Mouse (Mus musculus) myocyte (in vitro differentiated cells): Measurements from ENCODE around the gene Ltn1. TPM values are rescaled to one million over a fixed set of nuclear protein-coding genes. Genes with fewer than 3 reads are reported as not detected.

ENCODE experiments used
- H3K27me3 ChIP-seq: one replicate; pipeline ENCODE4 v1.6.1; 2011; ENCODE audit not compliant: control insufficient read depth, insufficient read depth, insufficient read length
- H3K36me3 ChIP-seq: one replicate; pipeline ENCODE4 v1.6.1; 2011; ENCODE audit not compliant: control insufficient read depth, insufficient read depth
- H3K4me2 ChIP-seq: one replicate; pipeline ENCODE4 v1.6.1; 2011; ENCODE audit warnings: low read depth, control low read depth
- H3K4me3 ChIP-seq: one replicate; pipeline ENCODE4 v1.5.1; 2011; ENCODE audit warnings: mild to moderate bottlenecking, control low read depth, moderate library complexity
- H3K79me2 ChIP-seq: one replicate; pipeline ENCODE4 v1.6.1; 2011; ENCODE audit not compliant: control insufficient read depth, insufficient read depth
- H3ac ChIP-seq: one replicate; pipeline ENCODE4 v1.6.1; 2011; ENCODE audit not compliant: control insufficient read depth, insufficient read length
- CEBPB ChIP-seq: IDR thresholded peaks from 2 replicates; pipeline ENCODE4 v1.6.1; 2011; ENCODE audit warnings: mild to moderate bottlenecking, moderate library complexity; ENCODE audit not compliant: poor library complexity, insufficient read depth, severe bottlenecking
- E2F4 ChIP-seq: IDR thresholded peaks from one replicate; pipeline ENCODE4 v1.6.1; 2011; ENCODE audit warnings: mild to moderate bottlenecking, control low read depth, moderate library complexity; ENCODE audit not compliant: insufficient read depth
- MAX ChIP-seq: IDR thresholded peaks from one replicate; pipeline ENCODE4 v1.6.1; 2011; ENCODE audit warnings: low read depth, mild to moderate bottlenecking, control low read depth
- MYOD1 ChIP-seq, 3 experiments: IDR thresholded peaks; one replicate each; pipeline ENCODE4 v1.6.1; 2011; ENCODE audit warnings: control low read depth in 2 of 3, low read depth in 2 of 3, mild to moderate bottlenecking in 2 of 3, moderate library complexity in 1 of 3; ENCODE audit not compliant: insufficient read length in 2 of 3, control insufficient read depth in 1 of 3
- MYOG ChIP-seq, 3 experiments: IDR thresholded peaks; one replicate each; pipeline ENCODE4 v1.6.1; 2011; ENCODE audit warnings: control low read depth in 2 of 3, low read depth in 2 of 3, mild to moderate bottlenecking in 2 of 3; ENCODE audit not compliant: insufficient read length in 2 of 3, control insufficient read depth in 1 of 3, insufficient read depth in 1 of 3
- POLR2A ChIP-seq: IDR thresholded peaks from one replicate; pipeline ENCODE4 v1.6.1; 2011; ENCODE audit warnings: low read depth, mild to moderate bottlenecking, control low read depth, moderate library complexity; ENCODE audit not compliant: insufficient read length
- POLR2AphosphoS2 ChIP-seq: IDR thresholded peaks from one replicate; pipeline ENCODE4 v1.6.1; 2011; ENCODE audit warnings: low read depth, control low read depth; ENCODE audit not compliant: insufficient read length
- REST ChIP-seq: IDR thresholded peaks from one replicate; pipeline ENCODE4 v1.6.1; 2011; ENCODE audit warnings: mild to moderate bottlenecking, control low read depth, moderate library complexity; ENCODE audit not compliant: insufficient read depth, insufficient read length
- SRF ChIP-seq: IDR thresholded peaks from one replicate; pipeline ENCODE4 v1.6.1; 2011; ENCODE audit warnings: low read depth; ENCODE audit not compliant: control insufficient read depth, insufficient read length
- TCF12 ChIP-seq: IDR thresholded peaks from one replicate; pipeline ENCODE4 v1.6.1; 2011; ENCODE audit warnings: mild to moderate bottlenecking, control low read depth; ENCODE audit not compliant: poor library complexity, insufficient read depth, severe bottlenecking
- TCF3 ChIP-seq: IDR thresholded peaks from one replicate; pipeline ENCODE4 v1.6.1; 2011; ENCODE audit warnings: low read depth, control low read depth; ENCODE audit not compliant: insufficient read length
- USF1 ChIP-seq: IDR thresholded peaks from one replicate; pipeline ENCODE4 v1.6.1; 2011; ENCODE audit warnings: low read depth, mild to moderate bottlenecking, control low read depth, moderate library complexity
- polyA plus RNA-seq: library from polyadenylated mRNA; unstranded; fragments of >200 nt; fragmentation: generic; extraction: Trizol; gene quantifications from one replicate; pipeline ENCODE4 v1.2.1, GENCODE M21; 2012; ENCODE audit warnings: missing spikeins

Gene Ltn1
- polyA plus RNA-seq, 1 experiment: 5.8 TPM

- no peaks in the 10 kb centered on the region for H3K27me3 ChIP-seq
- TF ChIP-seq REST: no peak
- TF ChIP-seq POLR2A: no peak
- TF ChIP-seq MAX: no peak
- no peak for TF ChIP-seq TCF12
- no peak for TF ChIP-seq MYOG (IDR thresholded peaks at IDR 0.05; ENCODE audit: control insufficient read depth in 1 of 3, insufficient read depth in 1 of 3, insufficient read length in 2 of 3, low read depth in 2 of 3)
- TF ChIP-seq CEBPB: no peak
- no peak for TF ChIP-seq MYOD1 (IDR thresholded peaks at IDR 0.05; ENCODE audit: control insufficient read depth in 1 of 3, insufficient read length in 2 of 3, low read depth in 2 of 3)
- no peak for TF ChIP-seq E2F4
- TF ChIP-seq USF1: no peak
- no peak for TF ChIP-seq TCF3
- no peak for TF ChIP-seq SRF
- TF ChIP-seq POLR2AphosphoS2: no peak
- no peaks in the 10 kb centered on the region for H3K36me3 ChIP-seq
- H3K4me3 ChIP-seq: no peak overlapping the region
- no peak overlapping the region for H3K4me2 ChIP-seq
- no peak overlapping the region for H3ac ChIP-seq
- peaks cover 16% of the 10 kb centered on the region for H3K79me2 ChIP-seq
Measured at GRCm38 (mm10) chr16:87435411-87436205, 3.2 kb upstream of the Ltn1 start.

- Histone ChIP-seq H3ac (no peak overlapping the region), H3K36me3 (no peaks in the 10 kb centered on the region), H3K4me3 (no peak overlapping the region), H3K27me3 (no peaks in the 10 kb centered on the region), H3K79me2 (peaks cover 22% of the 10 kb centered on the region), H3K4me2 (no peak overlapping the region)
- no peak for TF ChIP-seq MYOD1 (IDR thresholded peaks at IDR 0.05; ENCODE audit: control insufficient read depth in 1 of 3, insufficient read length in 2 of 3, low read depth in 2 of 3)
- TF ChIP-seq SRF: no peak
- no peak for TF ChIP-seq CEBPB
- no peak for TF ChIP-seq TCF3
- no peak for TF ChIP-seq TCF12
- no peak for TF ChIP-seq POLR2AphosphoS2
- no peak for TF ChIP-seq MYOG (IDR thresholded peaks at IDR 0.05; ENCODE audit: control insufficient read depth in 1 of 3, insufficient read depth in 1 of 3, insufficient read length in 2 of 3, low read depth in 2 of 3)
Measured at GRCm38 (mm10) chr16:87434946-87435345, 2.5 kb upstream of the Ltn1 start.

GRCm38 (mm10) chr16:87434266-87434665, 1.9 kb upstream of the Ltn1 start:
- peaks cover 29% of the 10 kb centered on the region for H3K79me2 ChIP-seq
- no peaks in the 10 kb centered on the region for H3K27me3 ChIP-seq
- H3K4me2 ChIP-seq: no peak overlapping the region
- H3K36me3 ChIP-seq: no peaks in the 10 kb centered on the region
- H3ac ChIP-seq: no peak overlapping the region
- no peak for TF ChIP-seq USF1
- no peak for TF ChIP-seq TCF3
- no peak for TF ChIP-seq SRF
- TF ChIP-seq POLR2AphosphoS2: no peak
- no peak for TF ChIP-seq TCF12
- no peak overlapping the region for H3K4me3 ChIP-seq

GRCm38 (mm10) chr16:87427516-87427915, 4.9 kb downstream of the Ltn1 start:
- no peak overlapping the region for H3K4me2 ChIP-seq
- no peak overlapping the region for H3ac ChIP-seq
- H3K36me3 ChIP-seq: peaks cover 20% of the 10 kb centered on the region
- no peak overlapping the region for H3K4me3 ChIP-seq
- peaks cover 46% of the 10 kb centered on the region for H3K79me2 ChIP-seq
- no peaks in the 10 kb centered on the region for H3K27me3 ChIP-seq
- TF ChIP-seq MYOG (IDR thresholded peaks at IDR 0.05; ENCODE audit: control insufficient read depth in 1 of 3, insufficient read depth in 1 of 3, insufficient read length in 2 of 3, low read depth in 2 of 3) (no peak), MAX (no peak), POLR2AphosphoS2 (no peak), USF1 (no peak), TCF3 (no peak), E2F4 (no peak), CEBPB (no peak), MYOD1 (IDR thresholded peaks at IDR 0.05; ENCODE audit: control insufficient read depth in 1 of 3, insufficient read length in 2 of 3, low read depth in 2 of 3) (no peak), TCF12 (no peak), SRF (no peak), REST (no peak)

- no peaks in the 10 kb centered on the region for H3K27me3 ChIP-seq
- H3K36me3 ChIP-seq: peaks cover 39% of the 10 kb centered on the region
- H3K4me2 ChIP-seq: no peak overlapping the region
- TF ChIP-seq USF1: no peak
- no peak for TF ChIP-seq TCF12
- TF ChIP-seq E2F4: no peak
- TF ChIP-seq REST: no peak
- no peak for TF ChIP-seq MYOD1 (IDR thresholded peaks at IDR 0.05; ENCODE audit: control insufficient read depth in 1 of 3, insufficient read length in 2 of 3, low read depth in 2 of 3)
- no peak for TF ChIP-seq MYOG (IDR thresholded peaks at IDR 0.05; ENCODE audit: control insufficient read depth in 1 of 3, insufficient read depth in 1 of 3, insufficient read length in 2 of 3, low read depth in 2 of 3)
- TF ChIP-seq TCF3: no peak
- TF ChIP-seq POLR2A: no peak
- TF ChIP-seq SRF: no peak
- TF ChIP-seq CEBPB: no peak
- TF ChIP-seq MAX: no peak
- TF ChIP-seq POLR2AphosphoS2: no peak
- no peak overlapping the region for H3ac ChIP-seq
- H3K79me2 ChIP-seq: no peaks in the 10 kb centered on the region
- H3K4me3 ChIP-seq: no peak overlapping the region
Measured at GRCm38 (mm10) chr16:87420662-87421061, 11.8 kb downstream of the Ltn1 start.
